Mouse (Mus musculus) layer of hippocampus, adult 2 months (tissue): ENCODE measurements around the gene Umps. TPM values are rescaled to one million over a fixed set of nuclear protein-coding genes. Genes with fewer than 3 reads are reported as not detected.
A peak's percentile ranks its signal among the peaks of the same experiment; 100 is the strongest.

Source experiments
- DNase-seq, 2 experiments: peaks; one replicate each; pipeline ENCODE4 v3.0.0; 2022; ENCODE audit warnings: low spot score in 2 of 2
- H3K27ac ChIP-seq: fragments of 200-600 bp; 2 replicates; pipeline ENCODE4 v1.8.1; 2022
- H3K4me3 ChIP-seq: fragments of 200-600 bp; 2 replicates; pipeline ENCODE4 v1.8.1; 2022; ENCODE audit warnings: mild to moderate bottlenecking
- CTCF ChIP-seq: fragments of 200-600 bp; conservative IDR thresholded peaks from 2 replicates; pipeline ENCODE4 v1.8.1; 2022; ENCODE audit warnings: antibody characterized with exemption, mild to moderate bottlenecking, moderate library complexity
- total RNA-seq, 2 experiments: library from RNA; stranded (reverse); gene quantifications; 2 replicates each; pipeline ENCODE4 v1.2.3; 2021

Gene Umps
- total RNA-seq, 2 experiments from 2014 or later = 17.1 to 17.2 TPM

DNA sequence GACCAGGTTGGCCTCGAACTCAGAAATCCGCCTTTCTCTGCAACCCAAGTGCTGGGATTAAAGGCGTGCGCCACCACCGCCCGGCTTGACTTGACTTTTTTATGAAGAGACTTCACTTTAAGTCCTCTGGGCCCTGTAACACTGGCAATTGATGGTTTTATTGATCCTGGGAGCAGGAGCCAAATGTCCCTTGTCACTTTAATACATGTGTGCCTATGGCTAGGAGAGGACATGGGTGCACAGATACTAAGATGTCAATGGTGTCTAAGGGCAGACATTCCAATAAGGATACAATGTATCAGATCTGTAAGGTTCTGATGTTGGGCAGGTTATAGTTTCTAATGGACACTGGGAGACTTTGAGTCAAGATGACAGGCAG is 31.4 kb downstream of the Umps start:
- Histone ChIP-seq H3K4me3 (no peak overlapping the region), H3K27ac (no peak overlapping the region)
- TF ChIP-seq CTCF = no peak
- DNase-seq = no peak

DNA sequence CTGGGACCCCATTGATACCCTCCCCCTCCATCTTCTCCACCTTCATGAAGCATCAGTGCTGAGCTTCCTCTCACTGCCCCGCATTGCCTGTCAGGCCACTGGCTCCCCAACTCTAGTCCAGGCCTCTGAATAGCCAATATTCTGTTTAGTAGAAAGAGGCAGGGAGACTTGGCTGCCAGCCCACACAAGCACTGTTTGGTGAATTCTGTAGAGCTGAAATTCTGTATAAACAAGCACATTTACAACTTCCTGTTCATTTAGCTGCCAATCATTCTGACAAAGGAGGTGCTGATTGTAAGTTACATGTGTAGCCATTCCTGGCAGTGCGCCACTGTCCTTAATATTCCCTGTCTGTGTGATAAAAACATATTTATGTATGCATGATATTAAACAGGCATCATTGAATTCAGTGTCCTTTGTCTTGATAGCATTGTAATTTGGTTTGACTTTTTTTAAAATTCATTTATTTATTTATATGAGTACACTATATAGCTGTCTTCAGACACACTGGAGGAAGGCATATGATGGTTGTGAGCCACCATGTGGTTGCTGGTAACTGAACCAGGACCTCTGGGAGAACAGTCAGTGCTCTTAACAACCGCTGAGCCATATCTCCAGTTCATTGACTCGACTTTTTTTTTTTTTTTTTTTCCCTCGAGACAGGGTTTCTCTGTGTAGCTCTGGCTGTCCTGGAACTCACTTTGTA is 32.0 kb downstream of the Umps start:
- DNase-seq = peak in 1 of 2 experiments; percentile 52
- no peak for TF ChIP-seq CTCF
- Histone ChIP-seq H3K4me3 (no peak overlapping the region), H3K27ac (peak overlapping the region; percentile 41; the same call in 1 of the 2 replicates)

DNA sequence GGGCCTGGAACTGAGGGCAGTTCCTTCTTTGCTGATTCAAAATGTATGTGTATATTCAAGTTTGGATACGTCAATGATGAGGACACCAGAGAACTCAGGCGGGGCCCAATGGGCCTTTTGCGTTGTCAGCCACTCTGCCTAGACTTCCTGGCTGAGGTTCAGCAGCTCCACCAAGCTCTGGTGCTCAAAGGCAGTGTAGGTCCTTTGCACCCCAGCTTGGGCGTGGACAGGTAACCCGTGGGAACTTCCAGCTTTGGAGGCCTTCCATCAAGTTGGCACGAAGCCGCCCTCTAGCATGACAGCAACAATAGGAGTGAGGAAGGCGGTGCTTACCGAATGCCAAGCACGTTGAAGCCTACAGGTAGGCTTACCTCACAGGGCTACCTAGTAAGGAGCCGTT is 33.4 kb downstream of the Umps start:
- DNase-seq = no peak
- Histone ChIP-seq H3K4me3 (no peak overlapping the region), H3K27ac (no peak overlapping the region)
- TF ChIP-seq CTCF = no peak

DNA sequence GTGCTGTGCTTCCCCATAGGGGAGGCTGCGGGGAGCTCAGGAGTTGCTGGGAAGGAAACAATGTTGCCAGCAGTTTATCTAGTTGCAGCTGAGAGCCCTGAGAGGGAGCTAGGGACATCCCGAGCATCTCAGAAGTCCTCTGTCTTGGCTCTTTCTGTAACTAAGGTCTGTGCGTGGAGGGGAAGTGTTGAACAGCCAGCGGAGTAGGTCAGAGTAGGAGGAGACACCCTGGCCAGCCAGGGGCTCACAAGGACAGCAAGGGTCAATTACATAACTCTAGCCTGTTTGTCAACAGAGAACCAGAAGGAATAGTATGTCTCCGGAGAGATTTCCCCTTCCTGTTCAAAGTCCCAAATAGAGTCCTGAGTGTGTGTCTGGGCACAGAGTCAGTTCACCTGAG is 34.7 kb downstream of the Umps start:
- H3K27ac ChIP-seq = no peak overlapping the region
- TF ChIP-seq CTCF = no peak

DNA sequence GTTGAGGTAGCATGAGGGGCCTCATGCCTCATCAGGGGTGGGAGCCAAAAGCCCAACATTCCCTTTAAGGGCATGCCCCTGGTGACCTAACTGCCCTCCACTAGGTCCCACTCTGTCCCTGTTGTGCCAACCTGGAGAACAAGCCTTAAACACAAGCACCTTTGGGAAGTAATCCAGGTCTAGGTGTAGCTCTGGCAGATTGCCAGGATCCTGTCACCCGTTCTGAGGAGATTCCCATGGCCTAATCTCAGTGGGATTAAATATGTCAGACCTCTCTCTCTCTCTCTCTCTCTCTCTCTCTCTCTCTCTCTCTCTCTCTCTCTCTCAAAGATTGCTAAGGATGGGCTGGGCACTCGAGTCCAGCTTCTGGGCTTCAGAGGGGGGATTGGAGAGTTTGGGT is 35.2 kb downstream of the Umps start:
- no peak for TF ChIP-seq CTCF
- DNase-seq = no peak
- no peak overlapping the region for H3K4me3 ChIP-seq
- H3K27ac ChIP-seq = no peak overlapping the region

More for the DNA sequence above, 34.7 kb downstream of the Umps start:
- no peak for DNase-seq
- H3K4me3 ChIP-seq = no peak overlapping the region

DNA sequence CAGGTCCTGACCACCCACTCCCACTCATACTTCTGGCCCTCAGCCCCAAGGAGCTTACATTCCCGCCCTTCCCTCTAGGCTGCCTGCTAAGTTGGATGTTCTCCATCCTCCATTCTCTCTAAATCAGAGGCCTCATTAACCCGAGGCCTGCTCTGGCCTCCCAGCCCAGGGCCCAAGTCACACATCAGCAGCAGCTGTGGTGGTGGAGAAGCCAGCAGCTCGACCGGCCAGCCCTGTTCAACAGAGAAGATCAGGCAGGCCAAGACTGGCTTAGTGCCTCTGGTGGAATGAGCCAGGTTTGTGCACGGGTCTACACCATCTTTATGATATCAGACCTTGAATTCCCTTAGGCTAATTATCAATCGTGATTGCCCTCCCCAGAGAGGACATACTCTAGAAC is 36.1 kb downstream of the Umps start:
- DNase-seq = no peak
- no peak overlapping the region for H3K27ac ChIP-seq
- H3K4me3 ChIP-seq = no peak overlapping the region
- TF ChIP-seq CTCF = no peak

DNA sequence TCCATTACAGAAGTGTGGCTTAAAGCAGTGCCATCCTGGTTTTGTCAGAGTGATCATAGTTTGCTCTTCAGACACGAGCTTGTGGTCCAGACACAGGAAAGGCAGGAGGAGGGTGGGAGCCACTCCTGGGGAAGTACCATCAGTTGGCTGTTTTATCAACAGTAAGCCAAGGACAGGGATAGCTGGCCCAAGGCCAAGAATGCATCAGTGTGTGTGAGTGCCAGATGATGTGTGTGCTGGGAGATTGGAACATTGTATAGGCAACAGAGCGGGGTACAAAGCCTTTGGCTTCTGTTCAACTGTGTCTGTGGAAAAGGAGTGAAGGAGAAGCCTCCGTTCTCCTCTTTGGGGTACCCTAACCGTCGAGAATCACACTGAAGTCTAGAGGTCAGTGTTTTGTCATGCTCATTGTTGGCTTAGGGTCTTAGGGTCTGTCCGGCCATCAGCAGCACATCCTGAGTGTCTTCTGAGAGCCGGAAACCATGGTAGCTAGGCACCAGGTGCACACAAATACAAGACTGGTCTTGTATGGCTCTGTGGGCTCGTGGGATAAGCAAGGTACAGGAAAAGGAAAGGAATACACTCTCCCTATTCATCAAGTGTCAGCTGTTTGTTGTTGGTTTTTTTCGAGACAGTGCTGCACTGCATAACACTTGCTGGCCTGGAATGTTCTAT is 37.9 kb downstream of the Umps start:
- no peak for TF ChIP-seq CTCF
- Histone ChIP-seq H3K4me3 (no peak overlapping the region), H3K27ac (peak overlapping the region; percentile 5; the same call in 1 of the 2 replicates)
- DNase-seq = no peak

DNA sequence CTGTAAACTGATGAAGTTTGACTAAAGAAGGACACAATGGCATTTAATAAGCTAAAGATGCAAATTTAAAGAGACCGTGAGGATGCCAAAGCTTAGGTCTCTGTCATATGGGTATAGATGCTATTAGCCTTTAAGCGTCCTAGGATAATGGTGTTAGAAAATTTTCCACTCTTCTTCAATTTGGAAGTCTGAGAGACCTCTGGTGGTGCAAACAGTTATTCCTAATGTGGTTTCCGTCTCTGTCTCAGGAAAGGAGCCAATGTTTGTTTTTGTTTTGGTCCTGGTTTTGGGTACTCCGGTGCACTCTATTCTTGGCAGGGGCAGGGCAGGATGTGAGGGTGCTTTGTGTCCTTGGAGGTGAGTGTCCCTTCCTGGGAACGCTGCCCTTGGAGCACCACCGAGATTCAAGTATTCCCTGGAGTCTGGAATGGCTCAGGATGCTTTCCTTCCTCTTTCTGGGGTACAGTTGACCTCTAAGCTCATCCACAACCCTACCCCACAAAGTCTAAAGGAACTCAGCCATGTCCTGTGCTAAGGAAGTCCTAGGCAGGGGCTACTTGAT is 39.5 kb downstream of the Umps start:
- no peak for DNase-seq
- no peak overlapping the region for H3K4me3 ChIP-seq
- TF ChIP-seq CTCF = peak; percentile 66
- no peak overlapping the region for H3K27ac ChIP-seq

DNA sequence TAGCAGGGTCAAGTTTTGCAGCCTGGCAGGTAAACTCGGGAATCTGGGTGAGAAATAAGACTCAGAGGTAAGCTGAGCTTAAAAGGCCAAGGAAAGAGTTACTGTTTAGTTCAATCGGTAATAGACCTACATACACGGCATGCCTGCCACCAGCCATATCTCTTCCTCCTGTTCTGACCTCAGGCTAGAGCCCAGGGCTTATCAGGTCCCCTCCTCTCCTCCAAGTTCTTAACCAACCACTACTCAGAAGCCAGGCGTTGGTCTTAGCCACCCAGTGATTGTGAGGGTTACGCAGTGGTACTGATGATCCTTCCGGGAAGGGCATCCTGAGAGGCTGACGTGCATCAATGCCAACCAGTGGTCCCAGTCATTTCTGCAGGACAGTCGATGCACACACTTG is 43.1 kb downstream of the Umps start:
- no peak overlapping the region for H3K27ac ChIP-seq
- H3K4me3 ChIP-seq = no peak overlapping the region
- TF ChIP-seq CTCF = no peak
- DNase-seq = no peak

DNA sequence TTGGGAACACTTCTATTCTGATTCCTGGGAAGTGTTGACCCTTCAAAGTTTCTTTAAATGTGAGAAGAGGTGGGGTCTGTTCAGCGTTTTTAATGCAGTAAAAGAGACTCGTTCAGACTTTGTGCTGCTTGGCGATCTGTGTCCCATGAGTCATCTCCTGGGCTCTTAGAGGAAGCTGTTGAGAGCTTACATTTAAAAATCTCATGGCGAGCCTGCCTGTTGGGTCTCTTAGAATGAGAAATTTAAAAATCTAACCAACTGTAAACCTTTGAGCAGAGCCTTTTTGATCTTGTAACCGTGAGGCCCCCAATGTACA is 43.9 kb downstream of the Umps start:
- no peak for DNase-seq
- no peak for TF ChIP-seq CTCF
- Histone ChIP-seq H3K27ac (peak overlapping the region; percentile 10; the same call in 1 of the 2 replicates), H3K4me3 (no peak overlapping the region)

DNA sequence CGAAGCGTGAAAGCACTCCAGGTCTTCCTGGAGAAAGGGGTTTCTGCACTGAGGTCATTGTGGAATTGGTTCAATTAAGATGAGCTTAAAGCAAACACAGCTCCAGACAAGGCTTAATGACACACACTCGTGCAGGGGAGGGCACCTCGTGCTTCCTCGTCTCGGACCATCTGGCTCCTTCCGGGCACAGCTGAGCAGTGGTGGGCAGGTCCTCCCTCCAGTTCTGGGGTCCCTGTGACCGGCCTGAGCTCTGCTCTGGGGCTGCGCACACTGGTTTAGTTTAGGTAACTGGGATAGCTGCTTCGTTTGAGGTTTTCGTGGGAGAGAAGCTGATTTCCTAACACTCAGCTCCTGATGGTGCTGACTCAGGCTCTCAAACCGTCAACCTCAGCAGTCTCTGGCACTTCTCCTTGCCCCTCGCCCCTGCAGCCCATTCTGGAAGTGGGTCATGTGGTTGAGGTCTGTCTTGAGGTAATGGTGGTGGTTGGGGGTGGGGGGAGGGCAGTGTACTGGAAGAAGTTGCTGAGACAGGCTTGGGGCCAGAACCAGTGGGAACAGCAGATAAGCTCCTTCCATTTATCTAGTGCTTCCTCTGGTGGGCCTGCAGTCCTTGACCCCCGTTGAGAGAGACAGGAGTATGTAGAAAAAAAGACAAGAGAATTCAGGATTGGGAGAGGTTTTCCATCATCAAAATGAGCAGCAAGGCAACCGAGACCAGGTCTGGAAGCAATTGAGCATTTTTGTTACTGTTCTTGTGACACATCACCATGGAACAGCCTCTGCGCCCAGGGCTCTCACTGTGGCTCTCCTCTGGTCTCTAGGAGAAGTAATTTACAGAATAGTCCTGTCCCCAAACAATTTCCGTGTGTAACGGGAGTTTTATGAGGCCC is 44.5 kb downstream of the Umps start:
- H3K4me3 ChIP-seq = no peak overlapping the region
- TF ChIP-seq CTCF = no peak
- DNase-seq = no peak
- H3K27ac ChIP-seq = peak overlapping the region; percentile 36; the same call in 1 of the 2 replicates

DNA sequence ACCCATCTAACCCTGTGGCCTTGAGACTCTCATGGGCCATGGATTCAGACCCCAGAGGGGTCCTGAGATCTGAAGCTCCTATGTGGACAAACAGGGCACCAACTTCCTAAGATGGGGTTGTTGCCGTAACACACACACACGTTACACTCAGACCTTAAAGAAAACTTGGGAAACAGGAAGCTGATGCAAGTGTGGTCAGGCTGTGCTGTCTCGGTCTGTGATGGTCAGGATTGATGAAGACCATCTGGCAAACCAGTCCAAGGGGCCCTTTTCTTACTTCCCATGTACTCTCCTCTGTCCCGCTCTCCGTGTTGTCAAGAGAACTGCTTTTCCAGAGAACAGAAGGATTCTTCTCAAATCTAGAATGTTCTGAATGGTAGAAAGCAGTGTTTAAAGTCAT is 45.3 kb downstream of the Umps start:
- no peak for TF ChIP-seq CTCF

DNA sequence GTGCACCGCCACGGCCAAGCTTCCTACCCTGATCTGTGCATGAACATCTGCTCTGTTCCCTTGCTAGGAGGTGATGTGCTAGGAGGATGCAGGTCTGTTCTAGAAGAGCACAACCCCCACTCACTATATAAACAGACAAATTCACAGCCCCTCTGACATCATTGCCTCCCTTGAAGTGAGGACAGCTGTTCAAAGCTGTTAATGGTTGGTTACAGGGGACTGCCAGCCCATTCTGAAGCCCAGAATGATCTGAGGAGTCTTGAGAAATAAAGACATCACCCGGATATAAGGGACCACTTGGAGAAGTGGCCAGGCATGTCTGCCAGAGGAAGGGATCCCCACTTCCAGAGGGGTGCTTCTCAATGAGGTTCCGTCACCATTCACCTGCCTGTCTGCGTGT is 48.9 kb downstream of the Umps start:
- DNase-seq = no peak
- no peak overlapping the region for H3K27ac ChIP-seq
- no peak for TF ChIP-seq CTCF
- H3K4me3 ChIP-seq = no peak overlapping the region

More for the DNA sequence above, 45.3 kb downstream of the Umps start:
- Histone ChIP-seq H3K27ac (peak overlapping the region; percentile 36; the same call in 1 of the 2 replicates), H3K4me3 (no peak overlapping the region)
- DNase-seq = no peak
